Mouse (Mus musculus) T-helper 17 cell (primary cell): ENCODE measurements around the gene Hcn2.

Experiments
- in situ Hi-C, 2 experiments: fragments of 300-600 bp; cut with MboI, MseI; formaldehyde crosslinking; loops; 1 replicate in 1 of 2; 2 replicates in 1 of 2; pipeline ENCODE4 v1.15.1; 2025; ENCODE audit warnings: high pct_unique_total_duplicates in 2 of 2

The Hcn2 gene

GRCm38 (mm10) chr10:79716254-79716987, at the start of gene Hcn2:
Gene Hcn2, plus strand, starts transcription at chr10:79716634.
- in situ Hi-C loops: loop anchor here in 1 of 2 experiments (25.0 kb wide), 1 partner anchor 1729 kb away; the partner anchor contains the start of gene 1810043G02Rik

- in situ Hi-C loops: no loop called here
Observed at GRCm38 (mm10) chr10:79668076-79668475, 48.4 kb upstream of the Hcn2 start.

GRCm38 (mm10) chr10:79668771-79669575, 47.5 kb upstream of the Hcn2 start, which contains the start of gene Tpgs1:
Gene Tpgs1, plus strand, starts transcription at chr10:79669369.
- in situ Hi-C loops: no loop called here

GRCm38 (mm10) chr10:79669576-79670057, 46.8 kb upstream of the Hcn2 start:
- in situ Hi-C loops: loop anchor here (10.0 kb wide), 2 partner anchors 1095 to 1205 kb away; partner anchors contain the start of genes Ilvbl (in 1 of the 2) and Pdxk (in 1 of the 2)

GRCm38 (mm10) chr10:79670071-79670888, 46.2 kb upstream of the Hcn2 start:
- in situ Hi-C loops: loop anchor here (10.0 kb wide), 2 partner anchors 1095 to 1205 kb away; partner anchors contain the start of genes Ilvbl (in 1 of the 2) and Pdxk (in 1 of the 2)

GRCm38 (mm10) chr10:79671396-79672087, 44.9 kb upstream of the Hcn2 start:
- in situ Hi-C loops: loop anchor here (10.0 kb wide), 2 partner anchors 1097 to 1207 kb away; partner anchors contain the start of genes Ilvbl (in 1 of the 2) and Pdxk (in 1 of the 2)

GRCm38 (mm10) chr10:79672088-79672455, 44.4 kb upstream of the Hcn2 start:
- in situ Hi-C loops: loop anchor here (10.0 kb wide), 2 partner anchors 1097 to 1207 kb away; partner anchors contain the start of genes Ilvbl (in 1 of the 2) and Pdxk (in 1 of the 2)

GRCm38 (mm10) chr10:79673054-79673453, 43.4 kb upstream of the Hcn2 start:
- in situ Hi-C loops: loop anchor here (10.0 kb wide), 2 partner anchors 1098 to 1208 kb away; partner anchors contain the start of genes Ilvbl (in 1 of the 2) and Pdxk (in 1 of the 2)

GRCm38 (mm10) chr10:79675346-79676035, 40.9 kb upstream of the Hcn2 start:
- in situ Hi-C loops: loop anchor here (10.0 kb wide), 2 partner anchors 1101 to 1211 kb away; partner anchors contain the start of genes Ilvbl (in 1 of the 2) and Pdxk (in 1 of the 2)

- in situ Hi-C loops: no loop called here
Observed at GRCm38 (mm10) chr10:79680606-79681495, 35.6 kb upstream of the Hcn2 start.

- in situ Hi-C loops: no loop called here
Observed at GRCm38 (mm10) chr10:79681591-79682245, 34.7 kb upstream of the Hcn2 start, which contains the start of gene Cdc34. Gene Cdc34, plus strand, starts transcription at chr10:79682195.

- in situ Hi-C loops: no loop called here
Observed at GRCm38 (mm10) chr10:79682551-79682915, 33.9 kb upstream of the Hcn2 start.

- in situ Hi-C loops: no loop called here
Observed at GRCm38 (mm10) chr10:79682916-79683582, 33.4 kb upstream of the Hcn2 start.

- in situ Hi-C loops: no loop called here
Observed at GRCm38 (mm10) chr10:79683726-79684640, 32.5 kb upstream of the Hcn2 start.

- in situ Hi-C loops: loop anchor here in 1 of 2 experiments (5.0 kb wide), 1 partner anchor 362 kb away; the partner anchor contains the start of gene Gpx4
Observed at GRCm38 (mm10) chr10:79684770-79685600, 31.4 kb upstream of the Hcn2 start.
